Mouse (Mus musculus) hindbrain, embryonic 16.5 days (tissue): ENCODE data around the gene Mgea5. TPM values are rescaled to one million over a fixed set of nuclear protein-coding genes. Genes with fewer than 3 reads are reported as not detected.

ENCODE experiments used
- ATAC-seq: fragments of 200-750 bp; cut with Nextera tagmentation; 2 replicates; pipeline ENCODE4 v1.8.0; 2017; ENCODE audit warnings: moderate TSS enrichment, moderate library complexity
- H3K27ac ChIP-seq: fragments of 300-500 bp; sonication (generic); 2 replicates; pipeline ENCODE4 v1.5.1; 2014; ENCODE audit warnings: low read depth, mild to moderate bottlenecking, control low read depth, low read length, moderate library complexity
- H3K27me3 ChIP-seq: fragments of 300-500 bp; sonication (generic); replicated peaks from 2 replicates; pipeline ENCODE4 v1.6.1; 2014; ENCODE audit warnings: low read length; ENCODE audit not compliant: control insufficient read depth, insufficient read depth
- H3K36me3 ChIP-seq: fragments of 300-500 bp; sonication (generic); 2 replicates; pipeline ENCODE4 v1.6.1; 2014; ENCODE audit warnings: mild to moderate bottlenecking, low read length, moderate library complexity, mixed read lengths; ENCODE audit not compliant: control insufficient read depth, insufficient read depth
- H3K4me1 ChIP-seq: fragments of 300-500 bp; sonication (generic); 2 replicates; pipeline ENCODE4 v1.6.1; 2014; ENCODE audit warnings: low read depth, low read length; ENCODE audit not compliant: control insufficient read depth, insufficient read depth
- H3K4me2 ChIP-seq: fragments of 300-500 bp; sonication (generic); 2 replicates; pipeline ENCODE4 v1.6.1; 2014; ENCODE audit warnings: mild to moderate bottlenecking, low read length, control low read depth, moderate library complexity
- H3K4me3 ChIP-seq: fragments of 300-500 bp; sonication (generic); 2 replicates; pipeline ENCODE4 v1.5.1; 2014; ENCODE audit warnings: mild to moderate bottlenecking, low read length, control low read depth, moderate library complexity
- H3K9ac ChIP-seq: fragments of 300-500 bp; sonication (generic); 2 replicates; pipeline ENCODE4 v1.6.1; 2014; ENCODE audit warnings: low read depth, mild to moderate bottlenecking, control low read depth, low read length, moderate library complexity
- H3K9me3 ChIP-seq: fragments of 300-500 bp; sonication (generic); 2 replicates; pipeline ENCODE4 v1.6.1; 2014; ENCODE audit warnings: mild to moderate bottlenecking, low read length, moderate library complexity; ENCODE audit not compliant: control insufficient read depth
- WGBS: fragments of 180-500 bp; shearing (Covaris S2); extraction: QIAGEN DNeasy Blood & Tissue Kit; methylation state at CpG from one replicate; pipeline ENCODE4 v1.1.7; 2014; 5-methylcytosine and 5-hydroxymethylcytosine counted together
- polyA plus RNA-seq: library from polyadenylated mRNA; unstranded; fragments of >200 nt; fragmentation: Nextera tagmentation; extraction: Ambion mirVana; gene quantifications from 2 replicates; pipeline ENCODE4 v1.2.1, GENCODE M21; 2015

Mgea5 gene
- polyA plus RNA-seq, 1 experiment from 2014 or later, result 63.7 TPM

- no peaks in the 10 kb centered on the region for H3K27me3 ChIP-seq
Measured at GRCm38 (mm10) chr19:45803408-45803807, 19.8 kb upstream of the Mgea5 start.

GRCm38 (mm10) chr19:45802702-45803101, 19.1 kb upstream of the Mgea5 start:
- no peak overlapping the region for H3K4me3 ChIP-seq
- no peaks in the 10 kb centered on the region for H3K9me3 ChIP-seq
- ATAC-seq, result no peak
- no peaks in the 10 kb centered on the region for H3K27me3 ChIP-seq
- H3K9ac ChIP-seq, result no peak overlapping the region
- WGBS, result 68% methylated on average over 4 of the region's 4 CpGs
- no peaks in the 10 kb centered on the region for H3K4me1 ChIP-seq
- H3K27ac ChIP-seq, result no peak overlapping the region
- no peak overlapping the region for H3K4me2 ChIP-seq
- H3K36me3 ChIP-seq, result no peaks in the 10 kb centered on the region

More at GRCm38 (mm10) chr19:45803408-45803807, 19.8 kb upstream of the Mgea5 start:
- Histone ChIP-seq H3K27ac (no peak overlapping the region), H3K9me3 (no peaks in the 10 kb centered on the region), H3K4me1 (no peaks in the 10 kb centered on the region), H3K4me3 (no peak overlapping the region), H3K4me2 (no peak overlapping the region), H3K9ac (0 out of 2 replicates have a peak overlapping the region, but pooled peaks have one; percentile 17), H3K36me3 (no peaks in the 10 kb centered on the region)
- 19% methylated on average over 4 of the region's 4 CpGs for WGBS
- no peak for ATAC-seq

- Histone ChIP-seq H3K4me1 (no peaks in the 10 kb centered on the region), H3K4me3 (no peak overlapping the region), H3K36me3 (no peaks in the 10 kb centered on the region), H3K27me3 (no peaks in the 10 kb centered on the region), H3K4me2 (no peak overlapping the region), H3K27ac (no peak overlapping the region), H3K9ac (no peak overlapping the region), H3K9me3 (no peaks in the 10 kb centered on the region)
- no peak for ATAC-seq
- 78% methylated on average over 15 of the region's 15 CpGs for WGBS
Measured at GRCm38 (mm10) chr19:45796879-45797278, 13.2 kb upstream of the Mgea5 start.

- Histone ChIP-seq H3K4me1 (no peaks in the 10 kb centered on the region), H3K9me3 (no peaks in the 10 kb centered on the region), H3K4me2 (peak overlapping the region; percentile 33), H3K27me3 (no peaks in the 10 kb centered on the region), H3K27ac (no peak overlapping the region), H3K4me3 (no peak overlapping the region), H3K9ac (no peak overlapping the region), H3K36me3 (no peaks in the 10 kb centered on the region)
- WGBS, result 13% methylated on average over 15 of the region's 15 CpGs
- no peak for ATAC-seq
Measured at GRCm38 (mm10) chr19:45796061-45796556, 12.5 kb upstream of the Mgea5 start.

- 34% methylated on average over 15 of the region's 15 CpGs for whole genome bisulfite sequencing
- H3K27ac ChIP-seq, result no peak overlapping the region
- no peak overlapping the region; the same call in 1 of the 2 replicates for H3K4me2 ChIP-seq
- no peaks in the 10 kb centered on the region for H3K36me3 ChIP-seq
- H3K9me3 ChIP-seq, result no peaks in the 10 kb centered on the region
- H3K27me3 ChIP-seq, result no peaks in the 10 kb centered on the region
- no peak overlapping the region for H3K4me3 ChIP-seq
- no peak for ATAC-seq
- no peak overlapping the region for H3K9ac ChIP-seq
- no peaks in the 10 kb centered on the region for H3K4me1 ChIP-seq
Measured at GRCm38 (mm10) chr19:45795406-45795944, 11.8 kb upstream of the Mgea5 start.

GRCm38 (mm10) chr19:45794718-45795117, 11.1 kb upstream of the Mgea5 start:
- WGBS, result 76% methylated on average over 6 of the region's 6 CpGs
- H3K36me3 ChIP-seq, result no peaks in the 10 kb centered on the region
- no peak overlapping the region for H3K9ac ChIP-seq
- no peak for ATAC-seq
- H3K4me3 ChIP-seq, result no peak overlapping the region
- no peak overlapping the region for H3K27ac ChIP-seq
- H3K9me3 ChIP-seq, result no peaks in the 10 kb centered on the region
- H3K4me1 ChIP-seq, result no peaks in the 10 kb centered on the region
- no peaks in the 10 kb centered on the region for H3K27me3 ChIP-seq
- no peak overlapping the region for H3K4me2 ChIP-seq

- Histone ChIP-seq H3K36me3 (no peaks in the 10 kb centered on the region), H3K9me3 (no peaks in the 10 kb centered on the region), H3K27ac (no peak overlapping the region), H3K9ac (no peak overlapping the region), H3K4me2 (no peak overlapping the region), H3K4me1 (no peaks in the 10 kb centered on the region), H3K27me3 (no peaks in the 10 kb centered on the region), H3K4me3 (no peak overlapping the region)
- ATAC-seq, result no peak
- WGBS, result 84% methylated on average over 6 of the region's 6 CpGs
Measured at GRCm38 (mm10) chr19:45792404-45792803, 8.8 kb upstream of the Mgea5 start.

GRCm38 (mm10) chr19:45789888-45790874, 6.5 kb upstream of the Mgea5 start:
- no peak overlapping the region for H3K4me3 ChIP-seq
- H3K4me2 ChIP-seq, result no peak overlapping the region
- no peaks in the 10 kb centered on the region for H3K4me1 ChIP-seq
- 81% methylated on average over 13 of the region's 13 CpGs for WGBS
- no peak overlapping the region for H3K27ac ChIP-seq
- no peak for ATAC-seq
- H3K9ac ChIP-seq, result no peak overlapping the region
- no peaks in the 10 kb centered on the region for H3K27me3 ChIP-seq
- no peaks in the 10 kb centered on the region for H3K36me3 ChIP-seq
- no peaks in the 10 kb centered on the region for H3K9me3 ChIP-seq

GRCm38 (mm10) chr19:45789365-45789764, 5.7 kb upstream of the Mgea5 start:
- Histone ChIP-seq H3K9ac (no peak overlapping the region), H3K9me3 (no peaks in the 10 kb centered on the region), H3K27me3 (no peaks in the 10 kb centered on the region), H3K36me3 (no peaks in the 10 kb centered on the region), H3K4me3 (no peak overlapping the region), H3K27ac (no peak overlapping the region), H3K4me1 (no peaks in the 10 kb centered on the region), H3K4me2 (no peak overlapping the region)
- 83% methylated on average over 7 of the region's 7 CpGs for WGBS
- no peak for ATAC-seq
